In the genomic region with DNA sequence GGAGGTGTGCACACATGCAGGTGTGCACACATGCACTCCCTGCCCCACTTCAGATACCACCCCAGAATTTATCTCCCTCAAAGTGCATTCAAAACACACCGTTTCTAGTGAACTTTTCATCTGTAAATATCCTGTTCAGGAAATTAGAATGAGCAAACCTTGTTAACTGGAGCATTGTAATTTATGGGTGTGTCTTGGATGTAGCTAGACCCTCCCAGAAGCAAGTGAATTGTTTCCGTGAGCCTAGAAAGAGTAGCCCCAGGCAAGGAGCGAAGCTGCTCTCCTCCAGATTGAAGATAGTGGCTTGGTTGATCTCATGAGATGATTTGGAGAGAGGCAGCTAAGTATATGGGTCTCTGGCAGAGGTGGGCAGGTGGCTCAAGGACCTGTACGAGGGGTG, we compare ENCODE assay signal across 22 mouse cellular contexts. TPM values are rescaled to one million over a fixed set of nuclear protein-coding genes. Genes with fewer than 3 reads are reported as not detected.
DNase-seq lines count a peak whose midpoint lies in the region; ATAC-seq and TF ChIP-seq lines count a peak whose summit lies in the region.
"Had no signal": no experiment of that assay in that cellular context is flagged by ENCODE, and none has a peak within 500 bp of the region (broad histone marks: within the 10 kb centered on the region; RNA-seq: fewer than 3 reads in every experiment).

No protein-coding gene starts in this region.

- no peak overlapping the region for H3K9ac ChIP-seq in forebrain, embryonic 11.5 days (ENCODE audit: low read length)
- H3K9ac ChIP-seq in forebrain, embryonic 14.5 days (ENCODE audit: low read length) = no peak overlapping the region
- H3K9ac ChIP-seq in midbrain, embryonic 11.5 days (ENCODE audit: low read length) = no peak overlapping the region
- no peak overlapping the region for H3K9ac ChIP-seq in midbrain, postnatal 0 days (replicated peaks; ENCODE audit: low read length, poor library complexity, severe bottlenecking)
- H3K9ac ChIP-seq: forebrain, embryonic 15.5 days; hindbrain, embryonic 12.5 days; hindbrain, embryonic 15.5 days had no signal

- H3K9me3 ChIP-seq in forebrain, embryonic 11.5 days (ENCODE audit: control insufficient read depth, low read length) = no peaks in the 10 kb centered on the region
- H3K9me3 ChIP-seq in forebrain, embryonic 14.5 days (replicated peaks; ENCODE audit: control insufficient read depth, low read length) = no peaks in the 10 kb centered on the region
- H3K9me3 ChIP-seq in midbrain, embryonic 11.5 days (ENCODE audit: control insufficient read depth, low read length) = no peaks in the 10 kb centered on the region
- H3K9me3 ChIP-seq in midbrain, postnatal 0 days (ENCODE audit: low read length) = no peaks in the 10 kb centered on the region
- H3K9me3 ChIP-seq: forebrain, embryonic 10.5 days; forebrain, embryonic 15.5 days; hindbrain, embryonic 12.5 days; hindbrain, embryonic 15.5 days had no signal

- WGBS in forebrain, embryonic 11.5 days = 81% methylated on average over 4 of the region's 4 CpGs
- WGBS in forebrain, embryonic 14.5 days = 72% methylated on average over 4 of the region's 4 CpGs
- 91% methylated on average over 4 of the region's 4 CpGs for WGBS in midbrain, embryonic 11.5 days
- WGBS in midbrain, postnatal 0 days = 78% methylated on average over 4 of the region's 4 CpGs

- H3K27ac ChIP-seq in forebrain, embryonic 11.5 days (ENCODE audit: low read depth, low read length) = no peak overlapping the region
- H3K27ac ChIP-seq in forebrain, embryonic 14.5 days (ENCODE audit: low read depth, low read length) = no peak overlapping the region
- H3K27ac ChIP-seq in midbrain, embryonic 11.5 days (ENCODE audit: low read depth, low read length) = no peak overlapping the region
- H3K27ac ChIP-seq in midbrain, postnatal 0 days (ENCODE audit: low read depth, low read length) = no peak overlapping the region
- H3K27ac ChIP-seq: forebrain, embryonic 10.5 days; forebrain, embryonic 15.5 days; hindbrain, embryonic 12.5 days; hindbrain, embryonic 15.5 days had no signal

- TF ChIP-seq CTCF in midbrain, postnatal 0 days (IDR thresholded peaks at IDR 0.05) = no peak

- ATAC-seq in forebrain, embryonic 11.5 days (replicated peaks; ENCODE audit: low FRiP score) = no peak
- ATAC-seq in forebrain, embryonic 14.5 days = no peak
- ATAC-seq in midbrain, embryonic 11.5 days (ENCODE audit: low FRiP score) = no peak
- no peak for ATAC-seq in midbrain, postnatal 0 days (ENCODE audit: low FRiP score)
- ATAC-seq: activated CD4-positive, CD25-positive, alpha-beta regulatory T cell, adult 4 months; forebrain, embryonic 15.5 days; Patski had no signal

- no peak overlapping the region for H3K4me2 ChIP-seq in forebrain, embryonic 11.5 days (ENCODE audit: low read depth, low read length, severe bottlenecking)
- no peak overlapping the region for H3K4me2 ChIP-seq in forebrain, embryonic 14.5 days (ENCODE audit: low read length)
- H3K4me2 ChIP-seq in midbrain, embryonic 11.5 days = no peak overlapping the region
- no peak overlapping the region for H3K4me2 ChIP-seq in midbrain, postnatal 0 days (ENCODE audit: low read depth, low read length, poor library complexity, severe bottlenecking)
- H3K4me2 ChIP-seq: forebrain, embryonic 15.5 days; heart, embryonic 11.5 days; hindbrain, embryonic 12.5 days; hindbrain, embryonic 15.5 days had no signal

- DNase-seq in forebrain, embryonic 11.5 days (ENCODE audit: low spot score) = peak; percentile 43
- no peak for DNase-seq in forebrain, embryonic 14.5 days (ENCODE audit: low spot score)
- peak; percentile 76 for DNase-seq in midbrain, embryonic 11.5 days (ENCODE audit: low spot score, missing footprints)
- no peak for DNase-seq in midbrain, postnatal 0 days (ENCODE audit: low spot score)
- DNase-seq in R1 (ENCODE audit: low read depth, low spot score) = peak; percentile 79
- peak; percentile 50 for DNase-seq in retina, postnatal 1 day
- no peak for DNase-seq in gastrocnemius, postnatal 10 days
- no peak for DNase-seq in yolk sac, embryonic 10.5 days (ENCODE audit: low spot score)
- DNase-seq: adrenal gland, adult 8-10 months; adrenal gland, postnatal 25 days; cerebellum, adult 11-12 months; cerebellum, adult 8-10 months; cerebellum, postnatal 36 days; gastrocnemius, postnatal 36 days had no signal

- H3K27me3 ChIP-seq in forebrain, embryonic 11.5 days (ENCODE audit: control insufficient read depth, insufficient read depth, low read length) = no peaks in the 10 kb centered on the region
- 0 out of 2 replicates have a peak, but pooled peaks cover 3% of the 10 kb centered on the region for H3K27me3 ChIP-seq in forebrain, embryonic 14.5 days (replicated peaks; ENCODE audit: control insufficient read depth, insufficient read depth, low read length)
- H3K27me3 ChIP-seq in midbrain, embryonic 11.5 days (ENCODE audit: control insufficient read depth, insufficient read depth, low read length) = no peaks in the 10 kb centered on the region
- H3K27me3 ChIP-seq in midbrain, postnatal 0 days (ENCODE audit: insufficient read depth, low read length) = no peaks in the 10 kb centered on the region
- H3K27me3 ChIP-seq: forebrain, embryonic 15.5 days; hindbrain, embryonic 12.5 days; hindbrain, embryonic 15.5 days; Patski had no signal

- no peak overlapping the region for H3K4me3 ChIP-seq in forebrain, embryonic 11.5 days (ENCODE audit: low read depth, low read length)
- no peak overlapping the region for H3K4me3 ChIP-seq in forebrain, embryonic 14.5 days (ENCODE audit: low read depth, low read length)
- no peak overlapping the region for H3K4me3 ChIP-seq in midbrain, embryonic 11.5 days (ENCODE audit: low read depth, low read length)
- H3K4me3 ChIP-seq in midbrain, postnatal 0 days (ENCODE audit: low read depth, low read length) = no peak overlapping the region
- H3K4me3 ChIP-seq: forebrain, embryonic 10.5 days; forebrain, embryonic 15.5 days; hindbrain, embryonic 12.5 days; hindbrain, embryonic 15.5 days had no signal

- H3K36me3 ChIP-seq in forebrain, embryonic 11.5 days (ENCODE audit: control insufficient read depth, insufficient read depth, low read length) = no peaks in the 10 kb centered on the region
- no peaks in the 10 kb centered on the region for H3K36me3 ChIP-seq in forebrain, embryonic 14.5 days (ENCODE audit: control insufficient read depth, insufficient read depth, low read length)
- no peaks in the 10 kb centered on the region for H3K36me3 ChIP-seq in midbrain, embryonic 11.5 days (ENCODE audit: control insufficient read depth, insufficient read depth, low read length)
- H3K36me3 ChIP-seq in midbrain, postnatal 0 days (ENCODE audit: insufficient read depth, low read length) = no peaks in the 10 kb centered on the region
- H3K36me3 ChIP-seq: forebrain, embryonic 10.5 days; forebrain, embryonic 15.5 days; G1E; hindbrain, embryonic 12.5 days; hindbrain, embryonic 15.5 days had no signal

- peaks cover 2% of the 10 kb centered on the region; the same call in 1 of the 2 replicates for H3K4me1 ChIP-seq in forebrain, embryonic 11.5 days (replicated peaks; ENCODE audit: control insufficient read depth, insufficient read depth, low read length)
- peaks cover 7% of the 10 kb centered on the region; the same call in 1 of the 2 replicates for H3K4me1 ChIP-seq in forebrain, embryonic 14.5 days (ENCODE audit: control insufficient read depth, insufficient read depth, low read length)
- H3K4me1 ChIP-seq in midbrain, embryonic 11.5 days (ENCODE audit: control insufficient read depth, insufficient read depth, low read length) = peaks cover 9% of the 10 kb centered on the region
- H3K4me1 ChIP-seq in midbrain, postnatal 0 days (ENCODE audit: insufficient read depth, low read length) = peaks cover 7% of the 10 kb centered on the region

RNA-seq across cellular contexts. Expression of a gene that starts 1.3 kb away (rescaled TPM):
- polyA plus RNA-seq in forebrain, embryonic 11.5 days (2014; fragmentation: Nextera tagmentation; extraction: Ambion mirVana) = 7.8 and 8.1 TPM in 2 replicates
- polyA plus RNA-seq in forebrain, embryonic 14.5 days (2014; fragmentation: Nextera tagmentation; extraction: Ambion mirVana) = 8.9 and 12.9 TPM in 2 replicates
- polyA plus RNA-seq in midbrain, embryonic 11.5 days (2014; fragmentation: Nextera tagmentation; extraction: Ambion mirVana) = 4.5 and 5.5 TPM in 2 replicates
- 68.8 and 72.9 TPM in 2 replicates for total RNA-seq in midbrain, postnatal 0 days (2014; rRNA removed)
- 8.9 and 11.3 TPM in 2 replicates for polyA plus RNA-seq in midbrain, postnatal 0 days (2015; fragmentation: Nextera tagmentation; extraction: Ambion mirVana)
- total RNA-seq in gastrocnemius, postnatal 10 days (2021) = 10 to 100 TPM; 13.4 to 16.6 TPM

Comparison
In these comparisons a context has a peak if more than half of its experiments do, and no peak if none do; other contexts are left out.
1. DNase-seq: peak in forebrain, embryonic 11.5 days (single experiment), midbrain, embryonic 11.5 days (single experiment), R1 (single experiment) and retina, postnatal 1 day (single experiment); none in forebrain, embryonic 14.5 days (single experiment), midbrain, postnatal 0 days (single experiment), gastrocnemius, postnatal 10 days (single experiment) and yolk sac, embryonic 10.5 days (single experiment).